Mouse (Mus musculus) hindbrain, embryonic 12.5 days (tissue): ENCODE data around the gene Ninl. TPM values are rescaled to one million over a fixed set of nuclear protein-coding genes. Genes with fewer than 3 reads are reported as not detected.
"Not testable (repeated sequence)": the region's sequence is repeated elsewhere in the genome, so short reads cannot be mapped to it uniquely, and the experiment has no call there.

ENCODE experiments used
- ATAC-seq: fragments of 200-750 bp; cut with Nextera tagmentation; 2 replicates; pipeline ENCODE4 v1.8.0; 2017; ENCODE audit warnings: moderate TSS enrichment; ENCODE audit not compliant: low FRiP score
- H3K27ac ChIP-seq: fragments of 300-500 bp; sonication (generic); 2 replicates; pipeline ENCODE4 v1.5.1; 2016; ENCODE audit warnings: mild to moderate bottlenecking
- H3K27me3 ChIP-seq: fragments of 300-500 bp; sonication (generic); 2 replicates; pipeline ENCODE4 v1.6.1; 2016; ENCODE audit warnings: mild to moderate bottlenecking
- H3K36me3 ChIP-seq: fragments of 300-500 bp; sonication (generic); 2 replicates; pipeline ENCODE4 v1.6.1; 2016; ENCODE audit warnings: mild to moderate bottlenecking
- H3K4me1 ChIP-seq: fragments of 300-500 bp; sonication (generic); 2 replicates; pipeline ENCODE4 v1.6.1; 2016
- H3K4me2 ChIP-seq: fragments of 300-500 bp; sonication (generic); replicated peaks from 2 replicates; pipeline ENCODE4 v1.6.1; 2016; ENCODE audit warnings: mild to moderate bottlenecking
- H3K4me3 ChIP-seq: fragments of 300-500 bp; sonication (generic); 2 replicates; pipeline ENCODE4 v1.5.1; 2016; ENCODE audit warnings: mild to moderate bottlenecking
- H3K9ac ChIP-seq: fragments of 300-500 bp; sonication (generic); 2 replicates; pipeline ENCODE4 v1.6.1; 2016; ENCODE audit warnings: mild to moderate bottlenecking, moderate library complexity
- H3K9me3 ChIP-seq: fragments of 300-500 bp; sonication (generic); replicated peaks from 2 replicates; pipeline ENCODE4 v1.6.1; 2016; ENCODE audit warnings: mild to moderate bottlenecking
- WGBS: fragments of 180-500 bp; shearing (Covaris S2); methylation state at CpG from one replicate; pipeline ENCODE4 v1.1.7; 2016; 5-methylcytosine and 5-hydroxymethylcytosine counted together
- polyA plus RNA-seq: library from polyadenylated mRNA; unstranded; fragments of >200 nt; fragmentation: Nextera tagmentation; extraction: Ambion mirVana; gene quantifications from 2 replicates; pipeline ENCODE4 v1.2.1, GENCODE M21; 2016

The Ninl gene
- polyA plus RNA-seq, 1 experiment from 2014 or later: 12.1 TPM

- 81% methylated on average over 4 of the region's 4 CpGs for WGBS
- H3K9me3 ChIP-seq: no peaks in the 10 kb centered on the region
- no peaks in the 10 kb centered on the region for H3K27me3 ChIP-seq
- H3K36me3 ChIP-seq: peaks cover 15% of the 10 kb centered on the region
- no peak overlapping the region for H3K4me2 ChIP-seq
- peaks cover 6% of the 10 kb centered on the region; the same call in 1 of the 2 replicates for H3K4me1 ChIP-seq
- H3K4me3 ChIP-seq: no peak overlapping the region
- ATAC-seq: no peak
- no peak overlapping the region for H3K9ac ChIP-seq
- no peak overlapping the region for H3K27ac ChIP-seq
Measured at GRCm38 (mm10) chr2:150914781-150915515, 124.2 kb downstream of the Ninl start.

- no peaks in the 10 kb centered on the region for H3K36me3 ChIP-seq
- no peaks in the 10 kb centered on the region for H3K27me3 ChIP-seq
- WGBS: 42% methylated on average over 8 of the region's 10 CpGs
- no peaks in the 10 kb centered on the region for H3K9me3 ChIP-seq
- H3K4me3 ChIP-seq: peak overlapping the region; percentile 68
- peaks cover 6% of the 10 kb centered on the region; the same call in 1 of the 2 replicates for H3K4me1 ChIP-seq
- ATAC-seq: peak; percentile 23; the same call in 1 of the 2 replicates
- peak overlapping the region; percentile 60 for H3K4me2 ChIP-seq
- H3K27ac ChIP-seq: no peak overlapping the region
- H3K9ac ChIP-seq: peak overlapping the region; percentile 67
Measured at GRCm38 (mm10) chr2:150910295-150910881, 128.8 kb downstream of the Ninl start.

- H3K4me2 ChIP-seq: peak overlapping the region; percentile 60
- ATAC-seq: peak; percentile 93
- peaks cover 6% of the 10 kb centered on the region; the same call in 1 of the 2 replicates for H3K4me1 ChIP-seq
- H3K9me3 ChIP-seq: no peaks in the 10 kb centered on the region
- H3K4me3 ChIP-seq: peak overlapping the region; percentile 68
- peak overlapping the region; percentile 67 for H3K9ac ChIP-seq
- under 1% methylated on average over 35 of the region's 35 CpGs for WGBS
- no peaks in the 10 kb centered on the region for H3K27me3 ChIP-seq
- H3K36me3 ChIP-seq: no peaks in the 10 kb centered on the region
- peak overlapping the region; percentile 79 for H3K27ac ChIP-seq
Measured at GRCm38 (mm10) chr2:150909429-150910039, 129.6 kb downstream of the Ninl start.

- H3K27ac ChIP-seq, ATAC-seq, H3K9me3 ChIP-seq, H3K9ac ChIP-seq, H3K27me3 ChIP-seq, H3K4me1 ChIP-seq, H3K36me3 ChIP-seq: not testable (repeated sequence)
- 52% methylated on average over 6 of the region's 6 CpGs for WGBS
- H3K4me2 ChIP-seq: peak overlapping the region; percentile 60
- peak overlapping the region; percentile 68; the same call in 1 of the 2 replicates for H3K4me3 ChIP-seq
Measured at GRCm38 (mm10) chr2:150908881-150909280, 130.3 kb downstream of the Ninl start.

GRCm38 (mm10) chr2:150904936-150905450, 134.2 kb downstream of the Ninl start, which contains the start of gene Gins1:
Gene Gins1, plus strand, starts transcription at chr2:150905400.
- no peaks in the 10 kb centered on the region for H3K9me3 ChIP-seq
- peaks cover 18% of the 10 kb centered on the region for H3K4me1 ChIP-seq
- WGBS: 33% methylated on average over 9 of the region's 9 CpGs
- H3K27ac ChIP-seq: peak within 1 kb of the TSS; percentile 89
- peak; percentile 69 for ATAC-seq
- H3K27me3 ChIP-seq: no peaks in the 10 kb centered on the region
- peak within 1 kb of the TSS; percentile 93 for H3K9ac ChIP-seq
- no peaks in the 10 kb centered on the region for H3K36me3 ChIP-seq
- peak within 1 kb of the TSS; percentile 94 for H3K4me2 ChIP-seq
- H3K4me3 ChIP-seq: peak within 1 kb of the TSS; percentile 92

- peak within 1 kb of the TSS; percentile 89 for H3K27ac ChIP-seq
- H3K9ac ChIP-seq: peak within 1 kb of the TSS; percentile 93
- no peaks in the 10 kb centered on the region for H3K9me3 ChIP-seq
- under 1% methylated on average over 65 of the region's 72 CpGs for WGBS
- peaks cover 17% of the 10 kb centered on the region for H3K4me1 ChIP-seq
- H3K4me3 ChIP-seq: peak within 1 kb of the TSS; percentile 92
- peak; percentile 98 for ATAC-seq
- H3K36me3 ChIP-seq: no peaks in the 10 kb centered on the region
- no peaks in the 10 kb centered on the region for H3K27me3 ChIP-seq
- H3K4me2 ChIP-seq: peak within 1 kb of the TSS; percentile 94
Measured at GRCm38 (mm10) chr2:150904272-150904935, 134.8 kb downstream of the Ninl start, which contains the start of gene Abhd12. Gene Abhd12, minus strand, starts transcription at chr2:150904741.

- Histone ChIP-seq H3K27ac (no peak overlapping the region), H3K4me1 (peaks cover 17% of the 10 kb centered on the region), H3K36me3 (no peaks in the 10 kb centered on the region), H3K9me3 (no peaks in the 10 kb centered on the region), H3K27me3 (no peaks in the 10 kb centered on the region), H3K4me3 (no peak overlapping the region), H3K4me2 (0 out of 2 replicates have a peak overlapping the region, but pooled peaks have one; percentile 94), H3K9ac (no peak overlapping the region)
- 85% methylated on average over 8 of the region's 8 CpGs for WGBS
- ATAC-seq: no peak
Measured at GRCm38 (mm10) chr2:150902347-150902746, 136.8 kb downstream of the Ninl start.

GRCm38 (mm10) chr2:150900341-150900740, 138.8 kb downstream of the Ninl start:
- no peak for ATAC-seq
- no peak overlapping the region for H3K9ac ChIP-seq
- WGBS: 96% methylated on average over 6 of the region's 6 CpGs

GRCm38 (mm10) chr2:150895691-150896252, 143.4 kb downstream of the Ninl start:
- H3K27me3 ChIP-seq: no peaks in the 10 kb centered on the region
- H3K36me3 ChIP-seq: no peaks in the 10 kb centered on the region
- H3K4me3 ChIP-seq: no peak overlapping the region
- H3K9me3 ChIP-seq: no peaks in the 10 kb centered on the region
- H3K27ac ChIP-seq: no peak overlapping the region
- 85% methylated on average over 7 of the region's 7 CpGs for WGBS
- no peak for ATAC-seq
- no peaks in the 10 kb centered on the region for H3K4me1 ChIP-seq
- H3K9ac ChIP-seq: no peak overlapping the region
- H3K4me2 ChIP-seq: no peak overlapping the region

More at GRCm38 (mm10) chr2:150900341-150900740, 138.8 kb downstream of the Ninl start:
- H3K9me3 ChIP-seq: no peaks in the 10 kb centered on the region
- H3K4me2 ChIP-seq: no peak overlapping the region
- H3K36me3 ChIP-seq: no peaks in the 10 kb centered on the region
- no peak overlapping the region for H3K27ac ChIP-seq
- H3K4me1 ChIP-seq: peaks cover 17% of the 10 kb centered on the region
- H3K4me3 ChIP-seq: no peak overlapping the region
- H3K27me3 ChIP-seq: no peaks in the 10 kb centered on the region

- ATAC-seq: no peak
- Histone ChIP-seq H3K9me3 (no peaks in the 10 kb centered on the region), H3K9ac (no peak overlapping the region), H3K36me3 (no peaks in the 10 kb centered on the region), H3K27me3 (no peaks in the 10 kb centered on the region), H3K4me2 (no peak overlapping the region), H3K27ac (no peak overlapping the region), H3K4me1 (no peaks in the 10 kb centered on the region), H3K4me3 (no peak overlapping the region)
- WGBS: 92% methylated on average over 2 of the region's 2 CpGs
Measured at GRCm38 (mm10) chr2:150894617-150895267, 144.4 kb downstream of the Ninl start.

GRCm38 (mm10) chr2:150887370-150887769, 151.8 kb downstream of the Ninl start:
- no peaks in the 10 kb centered on the region for H3K4me1 ChIP-seq
- H3K4me2 ChIP-seq: no peak overlapping the region
- no peak for ATAC-seq
- H3K27ac ChIP-seq: no peak overlapping the region
- no peak overlapping the region for H3K4me3 ChIP-seq
- H3K27me3 ChIP-seq: no peaks in the 10 kb centered on the region
- 82% methylated on average over 2 of the region's 2 CpGs for WGBS
- no peak overlapping the region for H3K9ac ChIP-seq
- no peaks in the 10 kb centered on the region for H3K9me3 ChIP-seq
- no peaks in the 10 kb centered on the region for H3K36me3 ChIP-seq
